In the genomic region with DNA sequence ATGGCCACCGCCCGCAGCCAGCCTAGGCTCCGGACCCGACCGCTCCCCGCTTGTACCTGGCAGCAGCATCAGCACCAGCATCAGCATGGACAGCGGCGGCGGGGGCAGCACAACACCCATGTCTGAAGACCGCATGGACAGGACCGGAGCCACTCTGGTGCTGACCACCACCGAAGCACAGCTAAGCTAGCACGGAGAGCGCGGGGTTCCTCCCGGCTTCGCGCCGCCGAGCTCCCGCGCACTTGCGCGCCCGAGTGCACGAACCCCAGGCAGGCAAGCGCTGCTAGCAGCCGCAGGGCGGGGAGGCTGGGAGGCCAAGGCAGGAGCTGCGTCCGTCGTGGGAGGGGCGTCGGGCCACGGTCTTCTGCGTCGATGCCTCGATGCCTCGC, we compare ENCODE assay signal across 8 mouse cellular contexts. TPM values are rescaled to one million over a fixed set of nuclear protein-coding genes. Genes with fewer than 3 reads are reported as not detected.
DNase-seq lines count a peak whose midpoint lies in the region; ATAC-seq and TF ChIP-seq lines count a peak whose summit lies in the region.

Gene Chrna3 (minus strand): TSS at position 288 of the 389 bp plus-strand sequence.

- no peak within 1 kb of the TSS for H3K9ac ChIP-seq in lung, embryonic 15.5 days

- H3K9me3 ChIP-seq in lung, embryonic 15.5 days, result no peaks in the 10 kb centered on the region
- no peaks in the 10 kb centered on the region for H3K9me3 ChIP-seq in midbrain, embryonic 10.5 days (replicated peaks)

- H3K27ac ChIP-seq in lung, embryonic 15.5 days, result no peak within 1 kb of the TSS
- H3K27ac ChIP-seq in midbrain, embryonic 10.5 days (replicated peaks), result peak within 1 kb of the TSS; percentile 80

- H3K27me3 ChIP-seq in lung, embryonic 15.5 days, result peaks cover 39% of the 10 kb centered on the region
- H3K27me3 ChIP-seq in midbrain, embryonic 10.5 days (ENCODE audit: low read depth, poor library complexity, severe bottlenecking), result peaks cover 42% of the 10 kb centered on the region

- 0 out of 2 replicates have a peak, but pooled peaks have one; percentile 15 for TF ChIP-seq POLR2A in brain, embryonic 14.5 days (IDR thresholded peaks at IDR 0.05; ENCODE audit: borderline replicate concordance, extremely low read depth, insufficient read depth, insufficient read length, poor library complexity, severe bottlenecking)

- H3K4me2 ChIP-seq in lung, embryonic 15.5 days, result peak within 1 kb of the TSS; percentile 52

- no peak for TF ChIP-seq CTCF in brain, embryonic 14.5 days (IDR thresholded peaks at IDR 0.05; ENCODE audit: borderline replicate concordance, extremely low read depth, insufficient read depth, insufficient read length)

- under 1% methylated on average over 39 of the region's 39 CpGs for WGBS in lung, embryonic 15.5 days
- WGBS in midbrain, embryonic 10.5 days, result 1% methylated on average over 39 of the region's 39 CpGs

- no peaks in the 10 kb centered on the region for H3K36me3 ChIP-seq in lung, embryonic 15.5 days
- no peaks in the 10 kb centered on the region for H3K36me3 ChIP-seq in midbrain, embryonic 10.5 days

- H3K4me3 ChIP-seq in lung, embryonic 15.5 days, result peak within 1 kb of the TSS; percentile 17
- H3K4me3 ChIP-seq in midbrain, embryonic 10.5 days, result peak within 1 kb of the TSS; percentile 62

- H3K4me1 ChIP-seq in lung, embryonic 15.5 days, result peaks cover 9% of the 10 kb centered on the region
- peaks cover 33% of the 10 kb centered on the region for H3K4me1 ChIP-seq in midbrain, embryonic 10.5 days

- no peak for DNase-seq in lung, adult 18-20 months
- DNase-seq in brain, embryonic 14.5 days (ENCODE audit: low read depth), result peak; percentile 66
- DNase-seq in midbrain, embryonic 10.5 days (ENCODE audit: low spot score), result peak; percentile 65
- no peak for DNase-seq in thymus, postnatal 0 days (ENCODE audit: low spot score)
- no peak for DNase-seq in layer of hippocampus, adult 9-11 months
- no peak for DNase-seq in ovary, adult 18-20 months (ENCODE audit: low spot score)

- ATAC-seq in lung, embryonic 15.5 days (ENCODE audit: borderline replicate concordance, extremely low read depth, low FRiP score, low TSS enrichment), result peak; percentile 52; the same call in 1 of the 2 replicates
- peak; percentile 36; the same call in 1 of the 2 replicates for ATAC-seq in granulocyte monocyte progenitor cell, adult 5-6 weeks (replicated peaks; ENCODE audit: poor library complexity, severe bottlenecking)

RNA-seq across cellular contexts. Expression of gene Chrna3, which starts in this region (rescaled TPM):
- polyA plus RNA-seq in lung, embryonic 15.5 days (2015; fragmentation: Nextera tagmentation; extraction: Ambion mirVana), result 0.40 and 0.72 TPM in 2 replicates
- polyA plus RNA-seq in brain, embryonic 14.5 days (2012; rRNA removed), result 9.3 and 14.9 TPM in 2 replicates
- total RNA-seq in granulocyte monocyte progenitor cell, adult 5-6 weeks (2014; fragmentation: Nextera tagmentation), result not detected in 2 replicates
- total RNA-seq in granulocyte monocyte progenitor cell, adult 5-6 weeks (2017), result not detected in 2 replicates
- polyA plus RNA-seq in midbrain, embryonic 10.5 days (2016; fragmentation: Nextera tagmentation; extraction: Ambion mirVana), result 8.2 and 8.8 TPM in 2 replicates
- polyA plus RNA-seq in thymus, postnatal 0 days (2015; fragmentation: Nextera tagmentation; extraction: Ambion mirVana), result 0.03 and 0.08 TPM in 2 replicates

Comparison
In these comparisons a context has a peak if more than half of its experiments do, and no peak if none do; other contexts are left out.
1. Peak in ATAC-seq, H3K4me3 ChIP-seq and H3K4me2 ChIP-seq in lung, embryonic 15.5 days; RNA of the gene not detected or under 1 TPM.
2. Peak in ATAC-seq in granulocyte monocyte progenitor cell, adult 5-6 weeks; RNA of the gene not detected or under 1 TPM.
3. DNase-seq: peak in brain, embryonic 14.5 days (single experiment) and midbrain, embryonic 10.5 days (single experiment); none in lung, adult 18-20 months (0 of 2), thymus, postnatal 0 days (single experiment), layer of hippocampus, adult 9-11 months (single experiment) and ovary, adult 18-20 months (single experiment).